Mouse (Mus musculus): ENCODE measurements around the gene Pdzrn3.

DNA sequence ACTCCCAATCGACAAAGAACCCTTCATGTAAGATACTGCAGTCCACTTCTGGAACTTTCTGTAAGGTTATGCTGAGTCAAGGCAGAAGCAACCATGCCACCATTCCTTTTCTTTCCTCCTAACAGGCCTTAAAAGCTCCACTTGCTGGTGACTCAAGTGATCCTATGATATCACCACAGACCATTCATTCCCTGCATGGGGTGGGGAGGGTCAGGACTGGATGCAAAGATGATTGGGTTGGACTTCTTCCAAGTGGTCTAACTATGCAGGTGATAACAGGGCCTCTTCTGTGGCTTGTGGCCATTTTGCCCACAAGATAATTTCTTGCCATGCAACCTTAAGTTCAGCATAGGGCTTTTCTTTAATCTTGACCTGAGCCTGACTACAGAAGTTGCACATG lies 42.0 kb downstream of the Pdzrn3 start:
- TF ChIP-seq CTCF (IDR thresholded peaks at IDR 0.05; ENCODE audit: low read depth) = no peak
- TF ChIP-seq EP300 (IDR thresholded peaks at IDR 0.05; ENCODE audit: low read depth) = no peak

Data from liver, embryonic 14.5 days (tissue).